Comparison of ENCODE assay signal across 29 mouse cellular contexts in the genomic region with DNA sequence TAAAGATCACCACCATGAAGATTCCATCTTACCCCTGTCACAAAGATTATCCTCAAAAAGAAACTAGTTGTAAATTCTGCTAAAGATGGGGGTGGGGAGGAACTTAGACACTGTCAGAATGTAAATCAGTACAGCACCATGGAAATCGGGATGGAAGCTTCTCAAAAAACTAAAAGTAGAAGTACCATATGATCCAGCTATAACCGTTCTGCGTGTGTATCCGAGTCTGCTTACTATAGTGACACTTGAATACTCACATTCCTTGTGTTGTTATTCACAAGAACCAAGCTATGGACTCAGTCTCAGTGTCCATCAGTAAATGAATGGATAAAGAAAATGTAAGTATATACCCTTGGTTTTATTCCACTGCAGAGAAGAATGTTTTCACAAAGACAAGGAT.
"Had no signal": no experiment of that assay in that cellular context is flagged by ENCODE, and none has a peak within 500 bp of the region (broad histone marks: within the 10 kb centered on the region; RNA-seq: fewer than 3 reads in every experiment).

No protein-coding gene starts in this region.

- H3K4me1 ChIP-seq: embryonic facial prominence, embryonic 10.5 days; embryonic facial prominence, embryonic 12.5 days; embryonic facial prominence, embryonic 13.5 days; embryonic facial prominence, embryonic 15.5 days; forebrain, embryonic 10.5 days; forebrain, embryonic 12.5 days; forebrain, embryonic 13.5 days; forebrain, embryonic 15.5 days; heart, embryonic 10.5 days had no signal

- H3K36me3 ChIP-seq: embryonic facial prominence, embryonic 10.5 days; embryonic facial prominence, embryonic 12.5 days; embryonic facial prominence, embryonic 13.5 days; embryonic facial prominence, embryonic 15.5 days; forebrain, embryonic 10.5 days; forebrain, embryonic 12.5 days; forebrain, embryonic 15.5 days; heart, embryonic 10.5 days had no signal

- ATAC-seq: forebrain, embryonic 13.5 days; forebrain, embryonic 15.5 days; forebrain, embryonic 16.5 days had no signal

- H3K27me3 ChIP-seq: embryonic facial prominence, embryonic 12.5 days; embryonic facial prominence, embryonic 13.5 days; embryonic facial prominence, embryonic 15.5 days; forebrain, embryonic 12.5 days; forebrain, embryonic 13.5 days; forebrain, embryonic 15.5 days had no signal

- H3K4me2 ChIP-seq: embryonic facial prominence, embryonic 12.5 days; embryonic facial prominence, embryonic 13.5 days; embryonic facial prominence, embryonic 15.5 days; forebrain, embryonic 12.5 days; forebrain, embryonic 13.5 days; forebrain, embryonic 15.5 days; heart, embryonic 11.5 days had no signal

- H3K27ac ChIP-seq: embryonic facial prominence, embryonic 10.5 days; embryonic facial prominence, embryonic 12.5 days; embryonic facial prominence, embryonic 13.5 days; embryonic facial prominence, embryonic 15.5 days; forebrain, embryonic 10.5 days; forebrain, embryonic 12.5 days; forebrain, embryonic 13.5 days; forebrain, embryonic 15.5 days; gastrocnemius, adult 2 months; heart, adult 2 months; heart, embryonic 10.5 days had no signal

- H3K4me3 ChIP-seq: embryonic facial prominence, embryonic 10.5 days; embryonic facial prominence, embryonic 12.5 days; embryonic facial prominence, embryonic 13.5 days; embryonic facial prominence, embryonic 15.5 days; erythroblast, embryonic 14.5 days; forebrain, embryonic 10.5 days; forebrain, embryonic 12.5 days; forebrain, embryonic 13.5 days; forebrain, embryonic 15.5 days; gastrocnemius, adult 2 months; heart, adult 2 months; heart, embryonic 10.5 days had no signal

- DNase-seq: cerebellum, adult 2 months; cerebellum, adult 8-10 months; cerebellum, adult 9-10 months; cerebellum, adult 9-11 months; cerebellum, postnatal 10 days; cerebellum, postnatal 14 days; cerebellum, postnatal 25 days; cerebellum, postnatal 36 days; embryo, embryonic 11 days; gastrocnemius, adult 2 months; gastrocnemius, postnatal 10 days; gastrocnemius, postnatal 14 days; gastrocnemius, postnatal 25 days; gastrocnemius, postnatal 36 days; heart, adult 11 months; heart, adult 18-20 months; heart, adult 2 months had no signal

- H3K9me3 ChIP-seq: embryonic facial prominence, embryonic 10.5 days; embryonic facial prominence, embryonic 12.5 days; embryonic facial prominence, embryonic 13.5 days; embryonic facial prominence, embryonic 15.5 days; forebrain, embryonic 10.5 days; forebrain, embryonic 12.5 days; forebrain, embryonic 13.5 days; forebrain, embryonic 15.5 days; heart, embryonic 10.5 days had no signal

- H3K9ac ChIP-seq: embryonic facial prominence, embryonic 12.5 days; embryonic facial prominence, embryonic 13.5 days; embryonic facial prominence, embryonic 15.5 days; forebrain, embryonic 12.5 days; forebrain, embryonic 13.5 days; forebrain, embryonic 15.5 days had no signal
